Mouse (Mus musculus) lung, postnatal 0 days (tissue): ENCODE measurements around the gene 1110008P14Rik.

Experiments used
- CTCF ChIP-seq: IDR thresholded peaks from 2 replicates; pipeline ENCODE4 v1.5.1; 2016; ENCODE audit warnings: antibody characterized with exemption, mild to moderate bottlenecking
- EP300 ChIP-seq: IDR thresholded peaks from 2 replicates; pipeline ENCODE4 v1.6.1; 2016; ENCODE audit warnings: antibody characterized with exemption, mild to moderate bottlenecking, control low read depth

GRCm38 (mm10) chr2:32427720-32428119, 46.0 kb upstream of the 1110008P14Rik start:
- TF ChIP-seq EP300 (no peak), CTCF (peak; percentile 14; the same call in 1 of the 2 replicates)
